Mouse (Mus musculus): ENCODE results near the gene Dstyk.

DNA sequence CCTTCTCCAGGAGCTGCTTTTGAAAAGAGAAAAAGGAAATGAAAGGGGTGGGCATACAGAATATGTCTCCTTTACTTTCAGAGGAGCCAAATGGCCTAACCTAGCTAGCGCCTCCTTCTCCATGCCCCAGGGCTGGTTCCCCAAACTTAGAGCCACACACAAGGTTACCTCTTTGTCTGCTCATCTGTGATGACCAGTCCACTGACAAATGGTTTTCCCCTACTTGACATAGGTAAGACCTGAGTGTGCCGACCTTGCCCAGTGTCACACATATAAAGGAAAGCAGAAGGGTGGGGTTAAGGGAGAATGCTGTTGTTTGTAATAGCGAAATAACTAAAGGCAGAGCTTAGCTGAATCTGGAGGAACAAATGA is 42.5 kb upstream of the Dstyk start:
- TF ChIP-seq CTCF (conservative IDR thresholded peaks at IDR 0.05 in 1 of 2, IDR thresholded peaks at IDR 0.05 in 1 of 2; ENCODE audit: low read depth in 2 of 2, low read length in 2 of 2): no peak
- no peak for TF ChIP-seq USF1 (IDR thresholded peaks at IDR 0.05; ENCODE audit: low read depth, low read length)
- no peak for TF ChIP-seq CHD2 (IDR thresholded peaks at IDR 0.05; ENCODE audit: low read length)
- no peak for TF ChIP-seq NRF1 (IDR thresholded peaks at IDR 0.05; ENCODE audit: low read depth, low read length)
- TF ChIP-seq EP300 (IDR thresholded peaks at IDR 0.05; ENCODE audit: low read length): no peak
- TF ChIP-seq KAT2A (IDR thresholded peaks at IDR 0.05; ENCODE audit: insufficient replicate concordance, low read length): no peak
- TF ChIP-seq MXI1 (IDR thresholded peaks at IDR 0.05; ENCODE audit: low read depth, low read length): no peak
- TF ChIP-seq SMC3 (IDR thresholded peaks at IDR 0.05; ENCODE audit: low read depth, low read length): no peak
- no peak for TF ChIP-seq POLR2AphosphoS2 (IDR thresholded peaks at IDR 0.05; ENCODE audit: low read depth, low read length)
- no peak for TF ChIP-seq POLR2A (IDR thresholded peaks at IDR 0.05; ENCODE audit: low read depth, low read length)
- no peak for TF ChIP-seq ZMIZ1 (IDR thresholded peaks at IDR 0.05; ENCODE audit: low read depth, low read length)
- no peak for TF ChIP-seq TBP (conservative IDR thresholded peaks at IDR 0.05; ENCODE audit: low read depth, low read length)
- no peak for TF ChIP-seq NELFE (IDR thresholded peaks at IDR 0.05; ENCODE audit: low read depth, low read length)

All from CH12.LX (cell line).